Mouse (Mus musculus) mouse trophoblast stem cell (cell line): Measurements from ENCODE around the gene Zp3.

Experiments
- in situ Hi-C, 2 experiments: fragments of 300-500 bp; cut with MseI, MboI; formaldehyde crosslinking; loops; 2 replicates in 1 of 2; 3 replicates in 1 of 2; pipeline ENCODE4 v1.15.1; 2025

Gene Zp3

GRCm38 (mm10) chr5:135979904-135980303 lies at the start of gene Zp3:
TSS of gene Zp3 (plus strand) at chr5:135980099.
- in situ Hi-C loops, result loop anchor here in 1 of 2 experiments (10.0 kb wide), 1 partner anchor 85 kb away; no protein-coding TSS in a partner anchor

- in situ Hi-C loops, result no loop called here
These were observed 48.4 kb upstream of the Zp3 start for GRCm38 (mm10) chr5:135931526-135931925.

GRCm38 (mm10) chr5:135932359-135932758 lies 47.5 kb upstream of the Zp3 start:
- in situ Hi-C loops, result no loop called here

GRCm38 (mm10) chr5:135933222-135933899 lies 46.5 kb upstream of the Zp3 start:
- in situ Hi-C loops, result no loop called here

GRCm38 (mm10) chr5:135933900-135934441 lies 45.9 kb upstream of the Zp3 start:
- in situ Hi-C loops, result no loop called here

- in situ Hi-C loops, result no loop called here
These were observed 45.3 kb upstream of the Zp3 start, which contains the start of gene Ywhag for GRCm38 (mm10) chr5:135934481-135935175. TSS of gene Ywhag (minus strand) at chr5:135934616.

GRCm38 (mm10) chr5:135935176-135935523 lies 44.7 kb upstream of the Zp3 start:
- in situ Hi-C loops, result no loop called here

- in situ Hi-C loops, result no loop called here
These were observed 44.2 kb upstream of the Zp3 start for GRCm38 (mm10) chr5:135935641-135936190.

- in situ Hi-C loops, result no loop called here
These were observed 39.3 kb upstream of the Zp3 start for GRCm38 (mm10) chr5:135940587-135940986.

GRCm38 (mm10) chr5:135942710-135943109 lies 37.2 kb upstream of the Zp3 start:
- in situ Hi-C loops, result no loop called here

- in situ Hi-C loops, result no loop called here
These were observed 33.9 kb upstream of the Zp3 start for GRCm38 (mm10) chr5:135945916-135946408.

GRCm38 (mm10) chr5:135946621-135947020 lies 33.3 kb upstream of the Zp3 start:
- in situ Hi-C loops, result no loop called here

GRCm38 (mm10) chr5:135950710-135951412 lies 29.0 kb upstream of the Zp3 start:
- in situ Hi-C loops, result no loop called here

GRCm38 (mm10) chr5:135951660-135952059 lies 28.2 kb upstream of the Zp3 start:
- in situ Hi-C loops, result no loop called here

- in situ Hi-C loops, result no loop called here
These were observed 27.1 kb upstream of the Zp3 start for GRCm38 (mm10) chr5:135952830-135953229.

- in situ Hi-C loops, result no loop called here
These were observed 23.3 kb upstream of the Zp3 start for GRCm38 (mm10) chr5:135956300-135957206.

- in situ Hi-C loops, result no loop called here
These were observed 22.5 kb upstream of the Zp3 start for GRCm38 (mm10) chr5:135957207-135957974.

- in situ Hi-C loops, result no loop called here
These were observed 21.5 kb upstream of the Zp3 start for GRCm38 (mm10) chr5:135958367-135958766.

- in situ Hi-C loops, result no loop called here
These were observed 20.0 kb upstream of the Zp3 start for GRCm38 (mm10) chr5:135959911-135960310.
